In the genomic region with DNA sequence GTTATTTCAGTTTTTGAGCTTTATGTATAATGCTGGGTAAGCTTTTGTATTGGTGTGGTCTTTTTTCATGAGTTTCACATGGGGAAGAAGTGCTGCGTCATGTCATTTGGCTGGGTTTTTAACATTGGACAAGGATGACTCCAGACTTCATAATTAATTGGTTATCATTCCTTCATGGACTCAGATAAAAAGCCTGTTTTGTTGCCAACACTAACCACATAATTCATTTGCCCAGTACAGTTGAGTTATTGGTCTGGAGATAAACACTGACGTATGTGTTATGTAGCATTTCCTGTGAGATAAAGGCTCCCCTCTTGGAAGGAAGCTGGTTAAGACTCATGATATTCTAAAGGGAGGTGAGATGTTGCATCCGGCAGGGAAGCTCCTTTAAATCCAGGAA, we compare ENCODE assay signal across 30 mouse cellular contexts. TPM values are rescaled to one million over a fixed set of nuclear protein-coding genes. Genes with fewer than 3 reads are reported as not detected.
DNase-seq lines count a peak whose midpoint lies in the region; ATAC-seq and TF ChIP-seq lines count a peak whose summit lies in the region.
"Had no signal": no experiment of that assay in that cellular context is flagged by ENCODE, and none has a peak within 500 bp of the region (broad histone marks: within the 10 kb centered on the region; RNA-seq: fewer than 3 reads in every experiment).

No protein-coding gene starts in this region.

- DNase-seq in heart, adult 11 months, result peak; percentile 64
- no peak for DNase-seq in heart, adult 18-20 months
- peak; percentile 61 for DNase-seq in lung, embryonic 14.5 days
- no peak for DNase-seq in lung, postnatal 25 days (ENCODE audit: low spot score)
- peak; percentile 76 for DNase-seq in MEL (ENCODE audit: low read depth, low spot score)
- peak; percentile 32 for DNase-seq in Muller cell, postnatal 12 days (ENCODE audit: inconsistent ontology term)
- DNase-seq in cerebellum, postnatal 14 days, result no peak
- DNase-seq: B cell, adult 2 months; cerebellum, adult 11-12 months; cerebellum, adult 9-11 months; forebrain, postnatal 0 days; heart, postnatal 10 days; kidney, adult 11 months; kidney, postnatal 36 days; lung, adult 18-20 months; right cerebral cortex, adult 18-20 months; thymus, postnatal 4 days had no signal

- H3K27ac ChIP-seq in lung, embryonic 14.5 days (ENCODE audit: low read depth), result no peak overlapping the region
- peak overlapping the region; percentile 52; the same call in 1 of the 2 replicates for H3K27ac ChIP-seq in MEL (ENCODE audit: control insufficient read depth, low read depth, low read length)
- no peak overlapping the region for H3K27ac ChIP-seq in forebrain, embryonic 16.5 days (ENCODE audit: low read length)
- H3K27ac ChIP-seq: hindbrain, embryonic 10.5 days; hindbrain, embryonic 15.5 days; layer of hippocampus, adult 2 months; limb, embryonic 13.5 days; macrophage; midbrain, embryonic 10.5 days; neural tube, embryonic 12.5 days had no signal

- H3K9me3 ChIP-seq in lung, embryonic 14.5 days (ENCODE audit: low read depth, low read length), result peaks cover 10% of the 10 kb centered on the region; the same call in 1 of the 2 replicates
- no peaks in the 10 kb centered on the region; the same call in 1 of the 2 replicates for H3K9me3 ChIP-seq in MEL (replicated peaks; ENCODE audit: insufficient read depth, low read length)
- no peaks in the 10 kb centered on the region for H3K9me3 ChIP-seq in forebrain, embryonic 16.5 days (ENCODE audit: control insufficient read depth, low read length)
- H3K9me3 ChIP-seq: hindbrain, embryonic 10.5 days; hindbrain, embryonic 15.5 days; limb, embryonic 13.5 days; midbrain, embryonic 10.5 days; neural tube, embryonic 12.5 days had no signal

- no peak overlapping the region for H3K9ac ChIP-seq in lung, embryonic 14.5 days
- no peak overlapping the region for H3K9ac ChIP-seq in MEL (ENCODE audit: control insufficient read depth, low read depth, low read length, poor library complexity, severe bottlenecking)
- no peak overlapping the region for H3K9ac ChIP-seq in forebrain, embryonic 16.5 days (replicated peaks; ENCODE audit: low read depth, low read length)
- H3K9ac ChIP-seq: forebrain, postnatal 0 days; heart, embryonic 12.5 days; hindbrain, embryonic 15.5 days; limb, embryonic 13.5 days; neural tube, embryonic 12.5 days had no signal

- no peaks in the 10 kb centered on the region for H3K79me2 ChIP-seq in MEL (ENCODE audit: control insufficient read depth, insufficient read depth, low read length, poor library complexity)

- TF ChIP-seq EP300 in MEL (IDR thresholded peaks at IDR 0.05; ENCODE audit: low read depth in 1 of 2, low read length in 2 of 2), result peak; percentile 76 to 83

- peak; percentile 57; the same call in 1 of the 2 replicates for ATAC-seq in lung, embryonic 14.5 days (ENCODE audit: insufficient read depth)
- no peak for ATAC-seq in forebrain, embryonic 16.5 days
- ATAC-seq: forebrain, postnatal 0 days; inflammation-experienced regulatory T-cells, adult 6 months had no signal

- H3K36me3 ChIP-seq in lung, embryonic 14.5 days (ENCODE audit: insufficient read depth), result no peaks in the 10 kb centered on the region
- no peaks in the 10 kb centered on the region; a peak in 1 of 4 replicates for H3K36me3 ChIP-seq in MEL (ENCODE audit: control insufficient read depth in 1 of 2, insufficient read depth in 2 of 2, low read length in 2 of 2)
- H3K36me3 ChIP-seq in forebrain, embryonic 16.5 days (ENCODE audit: control insufficient read depth, insufficient read depth), result no peaks in the 10 kb centered on the region
- H3K36me3 ChIP-seq: heart, embryonic 12.5 days; hindbrain, embryonic 10.5 days; hindbrain, embryonic 15.5 days; limb, embryonic 13.5 days; midbrain, embryonic 10.5 days; neural tube, embryonic 12.5 days had no signal

- H3K4me1 ChIP-seq in lung, embryonic 14.5 days (ENCODE audit: insufficient read depth), result 0 out of 2 replicates have a peak, but pooled peaks cover 4% of the 10 kb centered on the region
- H3K4me1 ChIP-seq in MEL (ENCODE audit: control insufficient read depth in 1 of 2, insufficient read depth in 2 of 2, low read length in 2 of 2), result no peaks in the 10 kb centered on the region; a peak in 1 of 4 replicates
- H3K4me1 ChIP-seq in forebrain, embryonic 16.5 days (replicated peaks; ENCODE audit: control insufficient read depth, insufficient read depth, low read length), result no peaks in the 10 kb centered on the region
- H3K4me1 ChIP-seq: midbrain, embryonic 10.5 days; neural tube, embryonic 12.5 days had no signal

- WGBS in lung, embryonic 14.5 days, result 52% methylated on average over 3 of the region's 3 CpGs
- WGBS in forebrain, embryonic 16.5 days, result 95% methylated on average over 3 of the region's 3 CpGs

- no peak overlapping the region for H3K4me3 ChIP-seq in lung, embryonic 14.5 days (ENCODE audit: low read depth, low read length)
- H3K4me3 ChIP-seq in MEL (ENCODE audit: control insufficient read depth in 1 of 2, insufficient read depth in 1 of 2, low read depth in 2 of 2, low read length in 2 of 2), result no peak overlapping the region
- H3K4me3 ChIP-seq in forebrain, embryonic 16.5 days (replicated peaks; ENCODE audit: low read length), result no peak overlapping the region
- H3K4me3 ChIP-seq: erythroblast, embryonic 14.5 days; heart, embryonic 12.5 days; hindbrain, embryonic 10.5 days; hindbrain, embryonic 15.5 days; layer of hippocampus, adult 2 months; limb, embryonic 13.5 days; midbrain, embryonic 10.5 days; myocyte; neural tube, embryonic 12.5 days had no signal

- no peaks in the 10 kb centered on the region for H3K27me3 ChIP-seq in lung, embryonic 14.5 days (ENCODE audit: insufficient read depth, low read length)
- H3K27me3 ChIP-seq in MEL (ENCODE audit: control insufficient read depth in 1 of 2, insufficient read depth in 2 of 2, low read length in 2 of 2), result no peaks in the 10 kb centered on the region
- H3K27me3 ChIP-seq in forebrain, embryonic 16.5 days (replicated peaks; ENCODE audit: control insufficient read depth, insufficient read depth, low read length), result no peaks in the 10 kb centered on the region
- H3K27me3 ChIP-seq: heart, embryonic 12.5 days; hindbrain, embryonic 15.5 days; neural tube, embryonic 12.5 days had no signal

- no peak for TF ChIP-seq POLR2A in MEL (IDR thresholded peaks at IDR 0.05; ENCODE audit: control insufficient read depth in 1 of 2, insufficient read depth in 1 of 2, low read depth in 1 of 2, low read length in 2 of 2, poor library complexity in 1 of 2)

- H3K4me2 ChIP-seq in lung, embryonic 14.5 days, result no peak overlapping the region
- H3K4me2 ChIP-seq in forebrain, embryonic 16.5 days (ENCODE audit: low read length), result no peak overlapping the region
- H3K4me2 ChIP-seq: heart, embryonic 12.5 days; hindbrain, embryonic 15.5 days; limb, embryonic 13.5 days; liver, embryonic 11.5 days; neural tube, embryonic 12.5 days had no signal

- TF ChIP-seq CTCF in lung, embryonic 14.5 days (IDR thresholded peaks at IDR 0.05; ENCODE audit: low read depth), result no peak
- TF ChIP-seq CTCF in MEL (IDR thresholded peaks at IDR 0.05 in 2 of 3, conservative IDR thresholded peaks at IDR 0.05 in 1 of 3; ENCODE audit: control insufficient read depth in 1 of 3, insufficient read depth in 1 of 3, low read depth in 2 of 3, low read length in 3 of 3, poor library complexity in 1 of 3, severe bottlenecking in 1 of 3), result no peak

- no peak for TF ChIP-seq RAD21 in MEL (IDR thresholded peaks at IDR 0.05; ENCODE audit: low read depth, low read length)

TF ChIP-seq in MEL, 35 proteins besides CTCF, POLR2A, EP300 and RAD21 (continues in another document):
- no peak for TF ChIP-seq MXI1 (IDR thresholded peaks at IDR 0.05; ENCODE audit: low read depth, low read length)
- TF ChIP-seq NELFE (IDR thresholded peaks at IDR 0.05; ENCODE audit: low read depth, low read length), result no peak
- no peak for TF ChIP-seq HCFC1 (IDR thresholded peaks at IDR 0.05; ENCODE audit: low read depth, low read length)
- TF ChIP-seq GABPA (IDR thresholded peaks at IDR 0.05; ENCODE audit: low read depth, low read length), result peak; percentile 60; the same call in 1 of the 2 replicates
- TF ChIP-seq BHLHE40 (IDR thresholded peaks at IDR 0.05; ENCODE audit: borderline replicate concordance, low read depth, low read length), result no peak
- no peak for TF ChIP-seq USF2 (IDR thresholded peaks at IDR 0.05; ENCODE audit: borderline replicate concordance in 1 of 2, insufficient read depth in 1 of 2, low read depth in 1 of 2, low read length in 2 of 2)
- TF ChIP-seq SIN3A (IDR thresholded peaks at IDR 0.05; ENCODE audit: low read length), result peak; percentile 48; the same call in 1 of the 2 replicates
- TF ChIP-seq TBP (IDR thresholded peaks at IDR 0.05; ENCODE audit: low read depth, low read length), result no peak
- TF ChIP-seq CHD1 (IDR thresholded peaks at IDR 0.05; ENCODE audit: low read depth, low read length), result no peak
- 0 out of 2 replicates have a peak, but pooled peaks have one; percentile 12 for TF ChIP-seq ZC3H11A (IDR thresholded peaks at IDR 0.05; ENCODE audit: low read depth, low read length)
- TF ChIP-seq MYB (IDR thresholded peaks at IDR 0.05; ENCODE audit: low read depth, low read length), result no peak
- no peak for TF ChIP-seq MAFK (IDR thresholded peaks at IDR 0.05; ENCODE audit: borderline replicate concordance, low read depth, low read length)
- no peak for TF ChIP-seq SMC3 (IDR thresholded peaks at IDR 0.05; ENCODE audit: low read depth, low read length)
- no peak for TF ChIP-seq MAZ (IDR thresholded peaks at IDR 0.05; ENCODE audit: low read depth, low read length)
- peak; percentile 32; the same call in 1 of the 2 replicates for TF ChIP-seq E2F4 (IDR thresholded peaks at IDR 0.05; ENCODE audit: borderline replicate concordance, low read depth, low read length)
- no peak for TF ChIP-seq MYC (IDR thresholded peaks at IDR 0.05; ENCODE audit: low read depth, low read length)
- TF ChIP-seq GATA1 (IDR thresholded peaks at IDR 0.05; ENCODE audit: low read depth, low read length), result peak; percentile 83
- no peak for TF ChIP-seq UBTF (IDR thresholded peaks at IDR 0.05; ENCODE audit: borderline replicate concordance, insufficient read depth, low read depth, low read length)
- no peak for TF ChIP-seq ELF1 (IDR thresholded peaks at IDR 0.05; ENCODE audit: low read depth, low read length)
- no peak for TF ChIP-seq NRF1 (IDR thresholded peaks at IDR 0.05; ENCODE audit: insufficient read depth, low read depth, low read length, poor library complexity, severe bottlenecking)
- TF ChIP-seq USF1 (IDR thresholded peaks at IDR 0.05; ENCODE audit: low read depth, low read length), result no peak

RNA-seq across cellular contexts. Expression of a gene that starts 48.1 kb away (rescaled TPM):
- under 1 TPM; 0.35 to 0.51 TPM for total RNA-seq in heart, adult 18-20 months (2021)
- 0.68 and 0.88 TPM in 2 replicates for polyA plus RNA-seq in lung, embryonic 14.5 days (2014; fragmentation: Nextera tagmentation; extraction: Ambion mirVana)
- total RNA-seq in MEL (2012; rRNA removed), result 0.10 and 0.19 TPM in 2 replicates
- under 1 TPM in 1 of 2 experiments, not detected in 1; 0.92 TPM for polyA plus RNA-seq in MEL (2012; ENCODE audit: insufficient read depth in 1 of 2, insufficient read length in 2 of 2, low read depth in 1 of 2, low replicate concordance in 2 of 2, missing spikeins in 1 of 2)
- polyA plus RNA-seq in forebrain, embryonic 16.5 days (2015; fragmentation: Nextera tagmentation; extraction: Ambion mirVana), result 4.2 and 5.2 TPM in 2 replicates
- polyA plus RNA-seq: erythroblast, embryonic 14.5 days; inflammation-experienced regulatory T-cells, adult 6 months; macrophage had no signal

Comparison
In these comparisons a context has a peak if more than half of its experiments do, and no peak if none do; other contexts are left out.
1. DNase-seq: peak in heart, adult 11 months (single experiment), lung, embryonic 14.5 days (single experiment), MEL (single experiment) and Muller cell, postnatal 12 days (single experiment); none in heart, adult 18-20 months (0 of 2), lung, postnatal 25 days (single experiment) and cerebellum, postnatal 14 days (0 of 2).